Mouse (Mus musculus) hindbrain, embryonic 11.5 days (tissue): ENCODE data around the gene Ttn. TPM values are rescaled to one million over a fixed set of nuclear protein-coding genes. Genes with fewer than 3 reads are reported as not detected.

Experiments used
- ATAC-seq: fragments of 200-750 bp; cut with Nextera tagmentation; 2 replicates; pipeline ENCODE4 v1.8.0; 2017; ENCODE audit warnings: mild to moderate bottlenecking, moderate TSS enrichment, moderate library complexity; ENCODE audit not compliant: low FRiP score
- DNase-seq: peaks from one replicate; pipeline ENCODE4 v3.0.0-alpha.2; 2015; ENCODE audit warnings: low spot score
- H3K27ac ChIP-seq: fragments of 300-500 bp; sonication (generic); 2 replicates; pipeline ENCODE4 v1.5.1; 2014; ENCODE audit warnings: mild to moderate bottlenecking, low read depth, low read length
- H3K27me3 ChIP-seq: fragments of 300-500 bp; sonication (generic); 2 replicates; pipeline ENCODE4 v1.6.1; 2014; ENCODE audit warnings: mild to moderate bottlenecking, low read length, moderate library complexity, mixed read lengths; ENCODE audit not compliant: control insufficient read depth, insufficient read depth
- H3K36me3 ChIP-seq: fragments of 300-500 bp; sonication (generic); 2 replicates; pipeline ENCODE4 v1.6.1; 2014; ENCODE audit warnings: mild to moderate bottlenecking, low read length, moderate library complexity, mixed read lengths; ENCODE audit not compliant: control insufficient read depth, insufficient read depth
- H3K4me1 ChIP-seq: fragments of 300-500 bp; sonication (generic); replicated peaks from 2 replicates; pipeline ENCODE4 v1.6.1; 2014; ENCODE audit warnings: low read length, mixed read lengths; ENCODE audit not compliant: control insufficient read depth, insufficient read depth
- H3K4me2 ChIP-seq: fragments of 300-500 bp; sonication (generic); replicated peaks from 2 replicates; pipeline ENCODE4 v1.6.1; 2014; ENCODE audit warnings: mild to moderate bottlenecking, low read depth, low read length
- H3K4me3 ChIP-seq: fragments of 300-500 bp; sonication (generic); 2 replicates; pipeline ENCODE4 v1.5.1; 2014; ENCODE audit warnings: low read depth, low read length
- H3K9ac ChIP-seq: fragments of 300-500 bp; sonication (generic); 2 replicates; pipeline ENCODE4 v1.6.1; 2014; ENCODE audit warnings: low read depth, low read length
- H3K9me3 ChIP-seq: fragments of 300-500 bp; sonication (generic); 2 replicates; pipeline ENCODE4 v1.6.1; 2016; ENCODE audit warnings: low read length; ENCODE audit not compliant: control insufficient read depth
- WGBS: fragments of 180-500 bp; shearing (Covaris S2); extraction: QIAGEN DNeasy Blood & Tissue Kit; methylation state at CpG from one replicate; pipeline ENCODE4 v1.1.7; 2014; 5-methylcytosine and 5-hydroxymethylcytosine counted together
- polyA plus RNA-seq: library from polyadenylated mRNA; unstranded; fragments of >200 nt; fragmentation: Nextera tagmentation; extraction: Ambion mirVana; gene quantifications from 2 replicates; pipeline ENCODE4 v1.2.1, GENCODE M21; 2014

The Ttn gene
- polyA plus RNA-seq, 1 experiment from 2014 or later = 3.1 TPM

GRCm38 (mm10) chr2:76756461-76756860 lies 225.9 kb downstream of the Ttn start:
- DNase-seq (no peak), ATAC-seq (no peak)
- 96% methylated on average over 15 of the region's 15 CpGs for WGBS
- no peaks in the 10 kb centered on the region for H3K4me1 ChIP-seq
- H3K9me3 ChIP-seq = no peaks in the 10 kb centered on the region
- no peak overlapping the region for H3K4me2 ChIP-seq
- no peak overlapping the region for H3K27ac ChIP-seq
- no peak overlapping the region for H3K4me3 ChIP-seq
- H3K9ac ChIP-seq = no peak overlapping the region
- no peaks in the 10 kb centered on the region for H3K27me3 ChIP-seq
- no peaks in the 10 kb centered on the region for H3K36me3 ChIP-seq

DNA sequence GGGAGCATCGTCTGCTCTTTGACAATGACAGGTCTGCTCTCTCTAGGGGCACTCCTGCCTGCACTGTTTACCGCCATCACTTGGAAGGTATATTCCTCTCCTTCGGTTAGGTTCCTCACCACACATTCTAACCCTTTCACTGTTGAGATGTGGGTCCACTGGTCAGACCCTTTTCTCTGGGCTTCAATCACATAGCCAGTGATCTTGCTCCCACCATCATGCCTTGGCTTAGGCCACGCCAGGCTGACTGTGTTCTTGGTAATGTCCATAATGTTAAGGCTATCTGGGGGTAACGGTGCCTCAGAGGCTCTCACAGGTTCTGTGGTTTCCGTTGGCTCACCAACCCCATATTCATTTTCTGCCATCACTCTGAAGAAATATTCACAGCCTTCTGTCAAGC lies 230.4 kb downstream of the Ttn start:
- 95% methylated on average over 6 of the region's 6 CpGs for WGBS
- Histone ChIP-seq H3K27me3 (no peaks in the 10 kb centered on the region), H3K9me3 (no peaks in the 10 kb centered on the region), H3K4me2 (no peak overlapping the region), H3K9ac (no peak overlapping the region), H3K4me1 (no peaks in the 10 kb centered on the region), H3K36me3 (no peaks in the 10 kb centered on the region), H3K4me3 (no peak overlapping the region), H3K27ac (no peak overlapping the region)
- DNase-seq (no peak), ATAC-seq (no peak)

- Histone ChIP-seq H3K27me3 (no peaks in the 10 kb centered on the region), H3K9ac (no peak overlapping the region), H3K4me1 (no peaks in the 10 kb centered on the region), H3K9me3 (peaks cover 6% of the 10 kb centered on the region; the same call in 1 of the 2 replicates), H3K4me3 (no peak overlapping the region), H3K36me3 (no peaks in the 10 kb centered on the region), H3K27ac (no peak overlapping the region), H3K4me2 (no peak overlapping the region)
- no peak for ATAC-seq
- 93% methylated on average over 21 of the region's 21 CpGs for whole genome bisulfite sequencing
- DNase-seq = no peak
Measured at GRCm38 (mm10) chr2:76749341-76750110, 232.8 kb downstream of the Ttn start.

DNA sequence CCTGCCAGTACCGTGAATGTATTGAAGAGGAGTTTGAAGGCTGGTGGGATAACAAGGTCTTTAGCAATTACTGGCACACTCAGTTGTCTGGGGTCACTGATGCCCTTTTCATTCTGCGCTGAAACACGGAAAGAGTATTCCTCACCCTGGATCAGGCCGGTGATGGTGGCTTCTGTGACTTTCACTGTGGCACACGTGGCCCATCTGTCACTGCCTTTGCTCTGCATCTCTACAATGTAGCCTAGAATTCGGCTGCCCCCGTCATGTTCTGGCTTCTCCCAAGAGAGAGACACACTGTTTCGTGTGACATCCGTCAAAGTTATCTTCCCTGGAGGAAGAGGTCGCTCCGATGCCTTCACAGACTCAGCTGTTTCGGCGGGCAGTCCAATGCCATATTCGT lies 233.7 kb downstream of the Ttn start:
- H3K36me3 ChIP-seq = no peaks in the 10 kb centered on the region
- H3K27ac ChIP-seq = no peak overlapping the region
- no peak overlapping the region for H3K9ac ChIP-seq
- peaks cover 6% of the 10 kb centered on the region; the same call in 1 of the 2 replicates for H3K9me3 ChIP-seq
- no peak overlapping the region for H3K4me2 ChIP-seq
- WGBS = 96% methylated on average over 14 of the region's 14 CpGs
- no peaks in the 10 kb centered on the region for H3K27me3 ChIP-seq
- no peak for ATAC-seq
- H3K4me1 ChIP-seq = no peaks in the 10 kb centered on the region
- no peak for DNase-seq
- no peak overlapping the region for H3K4me3 ChIP-seq

DNA sequence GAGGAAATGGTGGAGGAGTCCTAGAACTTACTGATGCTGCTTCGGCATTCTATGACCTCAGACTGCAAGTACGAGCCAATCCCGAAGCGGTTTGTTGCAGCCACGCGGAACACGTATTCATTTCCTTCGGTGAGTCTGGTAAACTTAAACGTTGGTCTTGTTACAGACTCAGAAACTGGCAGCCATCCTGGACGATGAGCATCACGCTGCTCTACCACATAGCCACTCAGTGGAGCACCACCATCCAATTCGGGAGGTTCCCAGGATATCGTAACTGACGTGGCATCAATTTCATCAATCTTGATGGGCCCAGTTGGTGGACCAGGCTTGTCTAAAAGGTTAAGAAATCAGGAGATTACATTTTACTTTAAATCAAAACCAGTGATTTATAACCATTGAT lies 262.7 kb downstream of the Ttn start:
- no peak overlapping the region for H3K4me2 ChIP-seq
- H3K4me1 ChIP-seq = no peaks in the 10 kb centered on the region
- ATAC-seq (no peak), DNase-seq (no peak)
- H3K27ac ChIP-seq = no peak overlapping the region
- no peak overlapping the region for H3K9ac ChIP-seq
- H3K4me3 ChIP-seq = no peak overlapping the region
- 94% methylated on average over 14 of the region's 14 CpGs for WGBS
- H3K36me3 ChIP-seq = no peaks in the 10 kb centered on the region
- no peaks in the 10 kb centered on the region for H3K27me3 ChIP-seq
- H3K9me3 ChIP-seq = no peaks in the 10 kb centered on the region

DNA sequence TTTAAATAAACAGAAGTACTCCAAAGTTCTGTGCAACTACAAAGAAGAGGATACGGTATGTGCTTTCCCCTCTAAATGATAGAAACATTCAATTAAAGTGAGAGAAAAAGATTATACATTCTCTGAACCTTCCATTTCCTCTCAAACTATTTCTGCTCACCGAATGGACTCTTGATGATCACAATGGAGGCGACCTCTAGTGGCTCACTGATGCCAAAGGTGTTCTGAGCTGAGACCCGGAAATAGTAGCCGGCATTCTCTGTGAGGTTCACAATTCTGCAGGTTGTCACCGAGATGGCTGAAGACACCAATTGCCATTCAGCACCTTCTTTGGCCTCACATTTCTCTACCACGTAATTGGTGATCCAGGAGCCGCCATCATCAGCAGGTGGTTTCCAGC lies 267.4 kb downstream of the Ttn start:
- Histone ChIP-seq H3K9ac (no peak overlapping the region), H3K27ac (no peak overlapping the region), H3K4me2 (no peak overlapping the region), H3K9me3 (0 out of 2 replicates have a peak, but pooled peaks cover 3% of the 10 kb centered on the region), H3K27me3 (no peaks in the 10 kb centered on the region), H3K36me3 (0 out of 2 replicates have a peak, but pooled peaks cover 2% of the 10 kb centered on the region), H3K4me1 (no peaks in the 10 kb centered on the region), H3K4me3 (no peak overlapping the region)
- 70% methylated on average over 8 of the region's 8 CpGs for WGBS
- no peak for ATAC-seq
- DNase-seq = no peak

DNA sequence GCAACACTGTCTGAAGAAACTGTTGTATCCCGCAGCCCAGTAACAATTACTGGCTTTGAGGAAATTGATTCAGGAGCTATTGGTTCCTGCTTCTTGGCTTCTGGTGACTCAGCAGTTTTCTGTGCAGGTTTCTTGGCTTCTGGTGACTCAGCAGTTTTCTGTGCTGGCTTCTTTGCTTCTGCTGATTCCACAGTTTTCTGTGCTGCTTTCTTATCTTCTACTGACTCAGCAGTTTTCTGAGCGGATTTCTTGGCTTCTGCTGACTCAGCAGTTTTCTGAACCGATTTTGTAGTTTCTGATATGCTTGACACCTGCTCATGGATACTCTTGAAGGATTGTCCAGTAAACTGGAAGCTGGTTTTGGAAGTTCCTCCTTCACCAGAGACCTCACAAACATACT lies 273.8 kb downstream of the Ttn start:
- H3K27ac ChIP-seq = no peak overlapping the region
- DNase-seq = no peak
- no peak overlapping the region for H3K9ac ChIP-seq
- no peaks in the 10 kb centered on the region for H3K27me3 ChIP-seq
- H3K4me3 ChIP-seq = no peak overlapping the region
- no peak for ATAC-seq
- no peak overlapping the region for H3K4me2 ChIP-seq
- 0 out of 2 replicates have a peak, but pooled peaks cover 3% of the 10 kb centered on the region for H3K9me3 ChIP-seq
- H3K4me1 ChIP-seq = no peaks in the 10 kb centered on the region
- 0 out of 2 replicates have a peak, but pooled peaks cover 2% of the 10 kb centered on the region for H3K36me3 ChIP-seq
- WGBS = 93% methylated on average over 3 of the region's 3 CpGs

GRCm38 (mm10) chr2:76705655-76706054 lies 276.7 kb downstream of the Ttn start:
- Histone ChIP-seq H3K27ac (no peak overlapping the region), H3K4me1 (no peaks in the 10 kb centered on the region), H3K9me3 (0 out of 2 replicates have a peak, but pooled peaks cover 2% of the 10 kb centered on the region), H3K27me3 (no peaks in the 10 kb centered on the region), H3K4me2 (no peak overlapping the region), H3K9ac (no peak overlapping the region), H3K4me3 (no peak overlapping the region), H3K36me3 (0 out of 2 replicates have a peak, but pooled peaks cover 2% of the 10 kb centered on the region)
- ATAC-seq (no peak), DNase-seq (no peak)
- 92% methylated on average over 13 of the region's 13 CpGs for WGBS

DNA sequence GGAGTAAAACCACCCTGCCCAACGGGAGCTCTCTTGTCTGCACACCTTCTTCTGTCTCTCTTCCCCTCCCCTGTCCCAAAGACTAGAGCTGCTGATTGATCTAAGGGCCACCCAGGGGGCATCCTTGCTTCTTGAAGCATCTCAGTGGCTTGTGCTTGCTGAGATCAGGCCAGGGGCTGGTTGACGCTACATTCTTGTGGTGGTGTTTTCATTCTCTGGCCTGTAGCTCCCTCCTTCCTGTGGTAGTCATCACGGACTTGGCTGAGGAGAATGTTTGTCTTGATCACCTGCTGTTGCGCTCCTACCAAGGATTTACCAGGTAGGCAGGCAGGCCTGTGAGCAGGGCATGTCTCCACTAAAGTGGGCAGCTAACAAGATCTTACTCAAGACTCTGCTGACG lies 279.6 kb downstream of the Ttn start:
- ATAC-seq (no peak), DNase-seq (no peak)
- WGBS = 75% methylated on average over 5 of the region's 5 CpGs
- Histone ChIP-seq H3K4me1 (no peaks in the 10 kb centered on the region), H3K4me2 (no peak overlapping the region), H3K9me3 (no peaks in the 10 kb centered on the region), H3K4me3 (no peak overlapping the region), H3K36me3 (no peaks in the 10 kb centered on the region), H3K27me3 (no peaks in the 10 kb centered on the region), H3K9ac (no peak overlapping the region), H3K27ac (no peak overlapping the region)
